Mouse (Mus musculus): ENCODE measurements around the gene Arid5b.

GRCm38 (mm10) chr10:68222012-68222411 lies 56.5 kb downstream of the Arid5b start:
- no peak for TF ChIP-seq CTCF (IDR thresholded peaks at IDR 0.05; ENCODE audit: control insufficient read depth, insufficient read depth, low read length)
- TF ChIP-seq POLR2A (IDR thresholded peaks at IDR 0.05; ENCODE audit: borderline replicate concordance, control insufficient read depth, low read depth, low read length), result no peak
